Comparison of ENCODE assay signal across 13 mouse cellular contexts in the genomic region with DNA sequence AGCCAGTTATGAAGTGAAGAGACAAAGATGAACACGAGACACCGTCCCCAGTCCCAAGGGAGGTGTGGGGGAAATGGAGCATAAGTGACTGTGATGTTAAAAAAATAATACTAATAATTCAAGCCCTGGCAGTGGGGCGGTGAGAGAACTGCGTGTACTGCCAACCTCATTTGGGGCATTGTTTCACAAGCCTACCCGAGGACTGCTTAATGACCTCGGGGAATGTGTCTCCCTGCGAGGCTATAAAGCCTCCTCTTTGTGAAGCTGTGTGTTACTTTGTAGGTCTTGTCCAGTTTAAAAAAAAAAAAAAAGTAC. TPM values are rescaled to one million over a fixed set of nuclear protein-coding genes. Genes with fewer than 3 reads are reported as not detected.
DNase-seq lines count a peak whose midpoint lies in the region; ATAC-seq and TF ChIP-seq lines count a peak whose summit lies in the region.
"Had no signal": no experiment of that assay in that cellular context is flagged by ENCODE, and none has a peak within 500 bp of the region (broad histone marks: within the 10 kb centered on the region; RNA-seq: fewer than 3 reads in every experiment).

No protein-coding gene starts in this region.

- TF ChIP-seq POLR2A in myocyte (IDR thresholded peaks at IDR 0.05; ENCODE audit: insufficient read length, low read depth): no peak

- no peaks in the 10 kb centered on the region for H3K9me3 ChIP-seq in midbrain, postnatal 0 days (ENCODE audit: low read length)
- H3K9me3 ChIP-seq in midbrain, embryonic 16.5 days (replicated peaks; ENCODE audit: control insufficient read depth, low read length, poor library complexity, severe bottlenecking): no peaks in the 10 kb centered on the region
- no peaks in the 10 kb centered on the region for H3K9me3 ChIP-seq in embryonic facial prominence, embryonic 14.5 days (ENCODE audit: control insufficient read depth, low read length)
- H3K9me3 ChIP-seq: embryonic facial prominence, embryonic 12.5 days had no signal

- H3K4me2 ChIP-seq in midbrain, postnatal 0 days (ENCODE audit: low read depth, low read length, poor library complexity, severe bottlenecking): no peak overlapping the region
- H3K4me2 ChIP-seq in midbrain, embryonic 16.5 days (ENCODE audit: low read length): no peak overlapping the region
- H3K4me2 ChIP-seq in embryonic facial prominence, embryonic 14.5 days (ENCODE audit: low read depth, low read length): no peak overlapping the region
- H3K4me2 ChIP-seq in myocyte (ENCODE audit: low read depth): peak overlapping the region; percentile 7
- H3K4me2 ChIP-seq: embryonic facial prominence, embryonic 12.5 days had no signal

- H3K4me1 ChIP-seq in midbrain, postnatal 0 days (ENCODE audit: insufficient read depth, low read length): peaks cover 8% of the 10 kb centered on the region
- H3K4me1 ChIP-seq in midbrain, embryonic 16.5 days (ENCODE audit: control insufficient read depth, insufficient read depth, low read length): peaks cover 11% of the 10 kb centered on the region
- H3K4me1 ChIP-seq in embryonic facial prominence, embryonic 14.5 days (ENCODE audit: control insufficient read depth, insufficient read depth, low read length): 0 out of 2 replicates have a peak, but pooled peaks cover 6% of the 10 kb centered on the region

- DNase-seq in gastrocnemius, postnatal 25 days: peak; percentile 59
- no peak for DNase-seq in gastrocnemius, postnatal 10 days
- peak; percentile 17 for DNase-seq in midbrain, postnatal 0 days (ENCODE audit: low spot score)
- DNase-seq in embryonic facial prominence, embryonic 14.5 days (ENCODE audit: low spot score): no peak
- DNase-seq in frontal cortex, adult 2 months (ENCODE audit: extremely low spot score in 1 of 2, low spot score in 1 of 2): no peak

- 46% methylated on average over 7 of the region's 7 CpGs for WGBS in midbrain, postnatal 0 days
- 38% methylated on average over 7 of the region's 7 CpGs for WGBS in midbrain, embryonic 16.5 days
- WGBS in embryonic facial prominence, embryonic 14.5 days: 38% methylated on average over 7 of the region's 7 CpGs

- no peak overlapping the region for H3K9ac ChIP-seq in midbrain, postnatal 0 days (replicated peaks; ENCODE audit: low read length, poor library complexity, severe bottlenecking)
- H3K9ac ChIP-seq in midbrain, embryonic 16.5 days (ENCODE audit: low read depth, low read length): no peak overlapping the region
- no peak overlapping the region for H3K9ac ChIP-seq in embryonic facial prominence, embryonic 14.5 days (ENCODE audit: low read depth, low read length)
- H3K9ac ChIP-seq: embryonic facial prominence, embryonic 12.5 days had no signal

- H3K79me2 ChIP-seq in myocyte (ENCODE audit: control insufficient read depth, insufficient read depth): no peaks in the 10 kb centered on the region

- no peak overlapping the region for H3ac ChIP-seq in myocyte (ENCODE audit: control insufficient read depth, insufficient read length)

- no peak overlapping the region for H3K27ac ChIP-seq in midbrain, postnatal 0 days (ENCODE audit: low read depth, low read length)
- no peak overlapping the region for H3K27ac ChIP-seq in midbrain, embryonic 16.5 days (ENCODE audit: low read length)
- 0 out of 2 replicates have a peak overlapping the region, but pooled peaks have one; percentile 21 for H3K27ac ChIP-seq in embryonic facial prominence, embryonic 14.5 days (replicated peaks; ENCODE audit: low read depth, low read length)
- H3K27ac ChIP-seq: embryonic facial prominence, embryonic 12.5 days had no signal

- TF ChIP-seq CTCF in midbrain, postnatal 0 days (IDR thresholded peaks at IDR 0.05): no peak

- no peaks in the 10 kb centered on the region for H3K27me3 ChIP-seq in midbrain, postnatal 0 days (ENCODE audit: insufficient read depth, low read length)
- no peaks in the 10 kb centered on the region for H3K27me3 ChIP-seq in midbrain, embryonic 16.5 days (ENCODE audit: control insufficient read depth, insufficient read depth, low read depth, low read length)
- no peaks in the 10 kb centered on the region for H3K27me3 ChIP-seq in embryonic facial prominence, embryonic 14.5 days (replicated peaks; ENCODE audit: control insufficient read depth, insufficient read depth, low read length)
- no peaks in the 10 kb centered on the region for H3K27me3 ChIP-seq in myocyte (ENCODE audit: control insufficient read depth, insufficient read depth, insufficient read length)
- H3K27me3 ChIP-seq: embryonic facial prominence, embryonic 12.5 days had no signal

- no peak overlapping the region for H3K4me3 ChIP-seq in midbrain, postnatal 0 days (ENCODE audit: low read depth, low read length)
- H3K4me3 ChIP-seq in midbrain, embryonic 16.5 days (ENCODE audit: low read depth, low read length): no peak overlapping the region
- no peak overlapping the region for H3K4me3 ChIP-seq in embryonic facial prominence, embryonic 14.5 days (ENCODE audit: low read depth, low read length)
- no peak overlapping the region for H3K4me3 ChIP-seq in myocyte
- H3K4me3 ChIP-seq: embryonic facial prominence, embryonic 12.5 days had no signal

- H3K36me3 ChIP-seq in midbrain, postnatal 0 days (ENCODE audit: insufficient read depth, low read length): no peaks in the 10 kb centered on the region
- no peaks in the 10 kb centered on the region for H3K36me3 ChIP-seq in midbrain, embryonic 16.5 days (ENCODE audit: control insufficient read depth, insufficient read depth, low read length)
- H3K36me3 ChIP-seq in embryonic facial prominence, embryonic 14.5 days (ENCODE audit: control insufficient read depth, insufficient read depth, low read length): no peaks in the 10 kb centered on the region
- no peaks in the 10 kb centered on the region for H3K36me3 ChIP-seq in myocyte (ENCODE audit: control insufficient read depth, insufficient read depth)
- H3K36me3 ChIP-seq: embryonic facial prominence, embryonic 12.5 days had no signal

- no peak for ATAC-seq in midbrain, postnatal 0 days (ENCODE audit: low FRiP score)
- no peak for ATAC-seq in midbrain, embryonic 16.5 days
- peak; percentile 19; the same call in 1 of the 2 replicates for ATAC-seq in embryonic facial prominence, embryonic 14.5 days (ENCODE audit: low read depth)
- no peak for ATAC-seq in cerebellum, adult (ENCODE audit: insufficient number of reproducible peaks, low FRiP score, low TSS enrichment)

TF ChIP-seq in myocyte, 11 proteins besides CTCF, POLR2A, EP300 and RAD21 (continues in another document):
- no peak for TF ChIP-seq TCF12 (IDR thresholded peaks at IDR 0.05; ENCODE audit: insufficient read depth, poor library complexity, severe bottlenecking)

RNA-seq across cellular contexts. Expression of a gene that starts 16.9 kb away (rescaled TPM):
- total RNA-seq in gastrocnemius, postnatal 25 days (2021): 10 to 100 TPM; 47.5 to 55.1 TPM
- 10 to 100 TPM; 50.5 to 53.2 TPM for total RNA-seq in gastrocnemius, postnatal 10 days (2021)
- total RNA-seq in midbrain, postnatal 0 days (2014; rRNA removed): 66.7 and 69.9 TPM in 2 replicates
- 153 and 173 TPM in 2 replicates for polyA plus RNA-seq in midbrain, postnatal 0 days (2015; fragmentation: Nextera tagmentation; extraction: Ambion mirVana)
- polyA plus RNA-seq in midbrain, embryonic 16.5 days (2015; fragmentation: Nextera tagmentation; extraction: Ambion mirVana): 175 and 178 TPM in 2 replicates
- 182 and 192 TPM in 2 replicates for polyA plus RNA-seq in embryonic facial prominence, embryonic 14.5 days (2014; fragmentation: Nextera tagmentation; extraction: Ambion mirVana)
- polyA plus RNA-seq in myocyte (2012; fragmentation: generic; extraction: Trizol): 156 TPM
- polyA plus RNA-seq in frontal cortex, adult 2 months (2012; rRNA removed): 117 and 121 TPM in 2 replicates

RNA-seq across cellular contexts. Expression of a gene that starts 22.3 kb away (rescaled TPM):
- total RNA-seq in gastrocnemius, postnatal 25 days (2021): not detected
- under 1 TPM; 0.07 to 0.14 TPM for total RNA-seq in gastrocnemius, postnatal 10 days (2021)
- total RNA-seq in midbrain, postnatal 0 days (2014; rRNA removed): 0.14 and 0.33 TPM in 2 replicates
- polyA plus RNA-seq in midbrain, postnatal 0 days (2015; fragmentation: Nextera tagmentation; extraction: Ambion mirVana): 0.09 and 0.16 TPM in 2 replicates
- polyA plus RNA-seq in midbrain, embryonic 16.5 days (2015; fragmentation: Nextera tagmentation; extraction: Ambion mirVana): 0.07 and 0.08 TPM in 2 replicates
- 0.14 TPM in 1 of 2 replicates, not detected in the other for polyA plus RNA-seq in embryonic facial prominence, embryonic 14.5 days (2014; fragmentation: Nextera tagmentation; extraction: Ambion mirVana)
- polyA plus RNA-seq in myocyte (2012; fragmentation: generic; extraction: Trizol): 0.05 TPM
- 0.14 and 0.42 TPM in 2 replicates for polyA plus RNA-seq in frontal cortex, adult 2 months (2012; rRNA removed)
- total RNA-seq: left cerebral cortex, postnatal 14 days; megakaryocyte-erythroid progenitor cell, adult 5-6 weeks had no signal
- polyA plus RNA-seq: embryonic facial prominence, embryonic 12.5 days; heart, embryonic 16.5 days; small intestine, adult 2 months had no signal

RNA-seq across cellular contexts. Expression of a gene that starts 29.2 kb away (rescaled TPM):
- total RNA-seq in gastrocnemius, postnatal 25 days (2021): under 1 TPM in 1 of 2 experiments, not detected in 1; 0.19 TPM
- under 1 TPM; 0.16 to 0.18 TPM for total RNA-seq in gastrocnemius, postnatal 10 days (2021)
- total RNA-seq in midbrain, postnatal 0 days (2014; rRNA removed): 1.4 and 1.5 TPM in 2 replicates
- 2.0 and 2.4 TPM in 2 replicates for polyA plus RNA-seq in midbrain, postnatal 0 days (2015; fragmentation: Nextera tagmentation; extraction: Ambion mirVana)
- 2.4 and 2.6 TPM in 2 replicates for polyA plus RNA-seq in midbrain, embryonic 16.5 days (2015; fragmentation: Nextera tagmentation; extraction: Ambion mirVana)
- 6.5 and 8.0 TPM in 2 replicates for polyA plus RNA-seq in embryonic facial prominence, embryonic 14.5 days (2014; fragmentation: Nextera tagmentation; extraction: Ambion mirVana)
- polyA plus RNA-seq in myocyte (2012; fragmentation: generic; extraction: Trizol): 0.14 TPM
- 3.3 and 3.4 TPM in 2 replicates for polyA plus RNA-seq in frontal cortex, adult 2 months (2012; rRNA removed)
- total RNA-seq: megakaryocyte-erythroid progenitor cell, adult 5-6 weeks had no signal
- polyA plus RNA-seq: small intestine, adult 2 months had no signal

RNA-seq across cellular contexts. Expression of a gene that starts 31.4 kb away (rescaled TPM):
- not detected for total RNA-seq in gastrocnemius, postnatal 25 days (2021)
- total RNA-seq in gastrocnemius, postnatal 10 days (2021): not detected
- not detected in 2 replicates for total RNA-seq in midbrain, postnatal 0 days (2014; rRNA removed)
- polyA plus RNA-seq in midbrain, postnatal 0 days (2015; fragmentation: Nextera tagmentation; extraction: Ambion mirVana): 0.20 TPM in 1 of 2 replicates, not detected in the other
- not detected in 2 replicates for polyA plus RNA-seq in midbrain, embryonic 16.5 days (2015; fragmentation: Nextera tagmentation; extraction: Ambion mirVana)
- not detected in 2 replicates for polyA plus RNA-seq in embryonic facial prominence, embryonic 14.5 days (2014; fragmentation: Nextera tagmentation; extraction: Ambion mirVana)
- not detected for polyA plus RNA-seq in myocyte (2012; fragmentation: generic; extraction: Trizol)
- polyA plus RNA-seq in frontal cortex, adult 2 months (2012; rRNA removed): not detected in 2 replicates
- total RNA-seq: left cerebral cortex, postnatal 14 days; megakaryocyte-erythroid progenitor cell, adult 5-6 weeks had no signal
- polyA plus RNA-seq: embryonic facial prominence, embryonic 12.5 days; small intestine, adult 2 months had no signal

RNA-seq across cellular contexts. Expression of a gene that starts 40.3 kb away (rescaled TPM):
- not detected for total RNA-seq in gastrocnemius, postnatal 25 days (2021)
- total RNA-seq in gastrocnemius, postnatal 10 days (2021): under 1 TPM in 1 of 2 experiments, not detected in 1; 0.20 TPM
- total RNA-seq in midbrain, postnatal 0 days (2014; rRNA removed): 0.19 TPM in 1 of 2 replicates, not detected in the other
- 0.16 TPM in 1 of 2 replicates, not detected in the other for polyA plus RNA-seq in midbrain, postnatal 0 days (2015; fragmentation: Nextera tagmentation; extraction: Ambion mirVana)
- 0.22 and 0.34 TPM in 2 replicates for polyA plus RNA-seq in midbrain, embryonic 16.5 days (2015; fragmentation: Nextera tagmentation; extraction: Ambion mirVana)
- not detected in 2 replicates for polyA plus RNA-seq in embryonic facial prominence, embryonic 14.5 days (2014; fragmentation: Nextera tagmentation; extraction: Ambion mirVana)
- polyA plus RNA-seq in myocyte (2012; fragmentation: generic; extraction: Trizol): 0.05 TPM
- polyA plus RNA-seq in frontal cortex, adult 2 months (2012; rRNA removed): 0.27 and 0.30 TPM in 2 replicates
- total RNA-seq: left cerebral cortex, postnatal 14 days; megakaryocyte-erythroid progenitor cell, adult 5-6 weeks had no signal

Comparison
In these comparisons a context has a peak if more than half of its experiments do, and no peak if none do; other contexts are left out.
1. DNase-seq: peak in gastrocnemius, postnatal 25 days (single experiment) and midbrain, postnatal 0 days (single experiment); none in gastrocnemius, postnatal 10 days (single experiment), embryonic facial prominence, embryonic 14.5 days (single experiment) and frontal cortex, adult 2 months (0 of 2).